Mouse (Mus musculus) monocyte, adult 5-6 weeks (primary cell): ENCODE measurements around the gene Otogl. TPM values are rescaled to one million over a fixed set of nuclear protein-coding genes. Genes with fewer than 3 reads are reported as not detected.
"Not testable (repeated sequence)": the region's sequence is repeated elsewhere in the genome, so short reads cannot be mapped to it uniquely, and the experiment has no call there.

Source experiments
- ATAC-seq: fragments of 153-309, 156-312 bp; replicated peaks from 2 replicates; pipeline ENCODE4 v1.8.0; 2017; ENCODE audit warnings: mild to moderate bottlenecking; ENCODE audit not compliant: low TSS enrichment, insufficient number of reproducible peaks, severe bottlenecking, poor library complexity, low FRiP score
- total RNA-seq: library from RNA; stranded (forward); fragments of 200-1000, 200-491, 200-594 nt; gene quantifications from 3 replicates; pipeline ENCODE4 v1.2.3, GENCODE M21; 2017

Otogl gene
- total RNA-seq, 1 experiment from 2014 or later, result not detected

DNA sequence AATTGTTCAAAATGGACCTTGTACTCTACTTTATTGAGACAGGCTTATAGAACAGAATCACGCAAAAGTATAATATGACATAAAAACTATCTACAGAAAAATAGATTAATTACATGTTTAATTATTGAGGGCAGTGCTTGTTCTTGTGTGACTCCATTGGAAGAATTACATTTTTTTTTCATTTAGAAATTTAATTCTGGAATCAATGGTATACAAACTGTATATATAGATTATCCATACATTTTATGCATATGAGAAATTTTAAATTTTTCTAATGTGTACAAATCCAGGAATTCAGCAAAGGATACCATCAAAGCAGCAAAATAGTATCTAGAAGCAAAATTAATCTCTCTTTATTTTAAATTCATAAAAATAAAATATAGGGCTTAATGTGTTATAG, 67.0 kb downstream of the Otogl start:
- ATAC-seq, result no peak

DNA sequence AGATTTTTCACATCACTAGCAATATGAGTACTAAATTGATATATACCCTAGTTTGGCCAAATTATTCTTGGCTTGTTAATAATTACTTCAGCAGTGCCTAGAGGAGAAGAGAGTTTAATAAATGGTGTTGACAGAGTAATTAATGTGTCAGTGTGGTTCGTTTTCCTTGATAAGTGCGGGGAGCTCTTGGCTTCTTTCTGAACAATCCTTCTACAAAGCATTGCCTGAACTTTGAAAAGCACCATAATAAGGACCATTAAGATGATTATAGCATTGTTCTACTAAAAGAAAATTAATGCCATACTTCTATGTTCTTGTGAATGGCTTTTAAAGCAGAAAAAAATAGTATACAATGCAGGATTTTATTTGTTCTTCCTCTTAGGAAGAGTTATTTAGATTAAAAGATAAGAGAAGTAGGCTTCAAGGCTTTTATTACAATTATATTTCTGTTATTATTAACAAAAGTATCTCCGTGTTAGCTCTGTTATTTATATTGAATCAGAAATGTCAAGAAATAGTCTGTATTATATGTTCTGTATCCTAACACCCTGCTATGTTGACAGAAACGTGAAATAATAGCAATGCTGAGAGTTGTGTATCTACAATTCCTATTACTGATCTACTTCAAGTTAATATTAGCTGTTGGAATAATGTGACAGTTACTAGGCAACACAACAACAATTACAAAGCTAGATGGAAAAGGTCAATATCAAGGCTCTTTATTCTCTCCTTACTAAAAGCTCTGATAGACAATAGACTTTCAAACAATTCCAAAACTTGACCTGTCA, 77.3 kb downstream of the Otogl start:
- ATAC-seq, result no peak

DNA sequence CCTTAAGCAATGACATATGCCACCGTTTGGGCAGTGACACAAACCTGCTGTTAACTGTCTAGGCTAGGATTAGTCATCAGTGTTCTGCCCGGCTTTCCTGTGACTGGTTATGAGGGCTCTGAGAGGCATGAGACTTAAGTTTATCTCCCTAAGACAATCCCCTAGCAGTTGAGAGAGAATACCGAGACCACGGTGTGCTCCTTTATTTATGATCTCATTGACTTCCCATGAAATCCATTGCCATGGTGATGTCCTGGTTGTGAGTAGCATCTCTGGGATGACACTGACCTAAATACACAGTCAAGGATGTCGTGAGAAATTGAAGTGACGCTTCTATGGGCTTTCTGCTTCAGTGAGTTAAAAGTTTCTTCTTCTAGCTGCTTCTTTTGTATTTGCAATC, 82.8 kb downstream of the Otogl start:
- no peak for ATAC-seq

DNA sequence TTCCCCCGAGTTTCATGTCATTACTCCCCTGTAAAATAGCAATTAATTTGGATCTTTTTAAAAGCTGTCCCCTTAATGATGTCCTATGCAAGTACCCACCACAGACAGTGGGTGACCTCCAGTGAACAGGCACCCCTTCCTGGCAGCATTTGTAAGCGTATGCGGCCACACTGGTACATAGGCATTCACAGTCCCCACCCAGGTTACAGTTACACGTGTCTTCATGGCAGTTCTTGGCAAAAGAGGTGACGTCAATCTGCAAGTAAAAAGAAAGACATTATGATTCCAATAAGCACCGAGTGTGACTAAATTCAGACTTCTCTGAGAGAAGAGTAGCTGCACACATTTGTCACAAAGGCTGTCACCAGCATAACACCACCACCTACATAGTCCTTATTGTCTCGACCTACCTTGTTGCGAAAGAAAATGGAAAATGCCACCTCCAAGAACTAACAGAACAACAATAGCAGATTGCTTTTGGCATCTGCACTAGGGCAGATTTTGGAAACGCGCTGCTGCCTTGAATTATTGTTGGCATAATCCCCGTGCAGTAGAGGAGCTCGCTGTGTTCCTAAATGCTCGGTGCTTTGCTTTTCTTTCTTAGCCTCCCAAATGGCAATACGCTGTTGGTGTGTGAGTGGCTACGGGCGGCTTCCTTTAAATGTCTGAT, 98.0 kb downstream of the Otogl start:
- no peak for ATAC-seq

DNA sequence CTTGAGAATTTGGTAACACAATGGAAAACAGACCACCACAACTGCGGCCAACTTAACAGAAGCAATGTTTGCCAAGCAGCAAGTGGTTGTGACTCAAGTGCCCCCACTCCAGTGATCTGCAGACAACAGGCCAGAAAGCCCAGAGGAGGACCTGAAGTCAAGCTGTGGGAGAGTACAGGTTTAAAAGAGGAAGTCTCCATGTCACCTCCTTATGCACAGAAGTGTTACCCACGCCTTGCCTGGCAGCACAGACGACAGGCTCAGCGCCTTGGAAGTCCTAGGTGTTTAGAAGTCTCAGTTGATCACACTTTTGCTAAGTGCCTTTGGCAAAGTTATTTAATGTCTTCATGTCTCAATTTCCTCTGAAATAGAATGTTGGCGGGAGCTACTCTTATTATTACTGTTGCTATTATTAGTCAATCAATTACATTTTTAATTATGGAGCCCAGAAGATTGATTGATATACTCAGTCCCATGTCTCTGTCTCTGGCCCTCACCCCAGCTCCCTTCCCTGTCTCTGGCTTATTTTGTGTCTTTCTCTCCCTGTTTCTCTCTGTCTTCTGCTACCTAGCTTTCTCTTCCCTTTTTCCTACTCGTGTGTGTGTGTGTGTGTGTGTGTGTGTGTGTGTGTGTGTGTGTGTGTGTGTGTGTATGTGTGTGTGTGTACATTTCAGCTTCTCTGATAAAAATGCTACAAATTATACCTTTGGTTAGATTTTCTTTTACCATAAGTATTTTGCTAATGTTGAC, 101.1 kb downstream of the Otogl start:
- no peak for ATAC-seq

DNA sequence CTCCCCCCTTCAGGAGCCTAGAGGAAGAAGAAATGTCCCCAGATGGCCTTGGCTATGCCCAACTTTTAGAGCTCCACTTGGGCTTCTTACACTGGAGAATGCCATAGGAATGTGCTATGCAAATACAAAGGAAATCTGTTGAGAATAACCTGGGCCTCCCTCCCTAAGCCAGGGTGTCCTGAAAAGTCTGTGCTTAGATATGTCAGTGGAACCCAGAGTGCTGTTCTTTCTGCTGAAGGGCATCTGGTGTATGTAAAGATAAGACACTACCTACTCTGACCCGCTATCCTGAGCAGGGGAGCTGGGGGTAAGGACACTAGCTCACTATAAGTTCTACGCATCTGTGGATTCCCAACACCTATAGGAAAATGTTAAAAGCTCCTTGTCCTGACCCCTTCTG, 106.7 kb downstream of the Otogl start:
- no peak for ATAC-seq

DNA sequence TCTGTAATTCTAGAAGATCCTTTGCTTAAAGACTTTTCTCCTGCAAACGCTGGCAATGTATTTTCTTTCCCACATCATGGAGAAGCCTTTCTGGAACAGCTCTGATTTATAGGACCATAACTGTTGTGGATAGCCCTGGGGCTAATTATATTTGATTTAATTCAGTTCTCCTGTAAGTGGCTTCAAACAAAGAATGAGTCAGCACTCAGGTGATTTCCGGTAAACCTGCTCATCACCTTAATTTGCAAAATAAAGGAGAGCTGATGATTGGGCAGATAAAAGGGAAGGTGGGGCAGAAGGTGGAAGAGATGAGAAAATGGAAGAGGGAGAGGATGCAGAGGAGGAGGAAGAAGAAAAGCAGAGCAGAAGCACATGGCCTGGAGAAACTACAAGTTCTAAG, 107.6 kb downstream of the Otogl start:
- ATAC-seq, result not testable (repeated sequence)

DNA sequence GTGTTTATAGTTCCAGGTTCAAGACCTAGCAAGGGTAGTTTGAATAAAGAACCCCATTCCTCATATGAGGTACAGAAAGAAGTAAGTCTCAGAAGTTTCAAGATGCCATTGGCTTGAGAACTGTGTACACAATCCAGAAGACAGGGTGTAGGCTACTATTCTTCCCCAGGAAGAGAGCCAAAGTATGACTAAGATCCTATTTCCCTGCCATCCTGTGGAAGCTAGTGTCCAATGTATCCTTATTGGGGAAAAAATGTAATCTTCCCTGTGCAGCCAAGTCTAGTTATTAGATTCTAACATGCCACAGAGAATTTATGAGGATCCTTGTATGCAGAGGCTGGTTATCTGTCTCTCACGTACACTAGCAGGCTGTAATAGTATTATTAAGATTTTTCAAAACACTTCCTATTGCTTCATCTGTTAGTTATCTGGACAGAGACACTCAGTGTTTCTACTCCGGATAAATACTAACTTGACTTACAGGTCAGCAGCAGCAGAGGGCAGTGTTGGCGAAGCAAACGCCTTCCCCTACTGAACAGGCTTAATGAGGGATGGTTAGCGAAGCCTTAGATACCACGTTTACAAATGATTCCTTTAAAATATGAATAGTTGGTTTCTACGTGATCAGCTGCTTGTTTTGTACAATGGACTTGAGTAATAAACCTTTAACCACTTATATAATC, 112.1 kb downstream of the Otogl start:
- peak; percentile 53; the same call in 1 of the 2 replicates for ATAC-seq

DNA sequence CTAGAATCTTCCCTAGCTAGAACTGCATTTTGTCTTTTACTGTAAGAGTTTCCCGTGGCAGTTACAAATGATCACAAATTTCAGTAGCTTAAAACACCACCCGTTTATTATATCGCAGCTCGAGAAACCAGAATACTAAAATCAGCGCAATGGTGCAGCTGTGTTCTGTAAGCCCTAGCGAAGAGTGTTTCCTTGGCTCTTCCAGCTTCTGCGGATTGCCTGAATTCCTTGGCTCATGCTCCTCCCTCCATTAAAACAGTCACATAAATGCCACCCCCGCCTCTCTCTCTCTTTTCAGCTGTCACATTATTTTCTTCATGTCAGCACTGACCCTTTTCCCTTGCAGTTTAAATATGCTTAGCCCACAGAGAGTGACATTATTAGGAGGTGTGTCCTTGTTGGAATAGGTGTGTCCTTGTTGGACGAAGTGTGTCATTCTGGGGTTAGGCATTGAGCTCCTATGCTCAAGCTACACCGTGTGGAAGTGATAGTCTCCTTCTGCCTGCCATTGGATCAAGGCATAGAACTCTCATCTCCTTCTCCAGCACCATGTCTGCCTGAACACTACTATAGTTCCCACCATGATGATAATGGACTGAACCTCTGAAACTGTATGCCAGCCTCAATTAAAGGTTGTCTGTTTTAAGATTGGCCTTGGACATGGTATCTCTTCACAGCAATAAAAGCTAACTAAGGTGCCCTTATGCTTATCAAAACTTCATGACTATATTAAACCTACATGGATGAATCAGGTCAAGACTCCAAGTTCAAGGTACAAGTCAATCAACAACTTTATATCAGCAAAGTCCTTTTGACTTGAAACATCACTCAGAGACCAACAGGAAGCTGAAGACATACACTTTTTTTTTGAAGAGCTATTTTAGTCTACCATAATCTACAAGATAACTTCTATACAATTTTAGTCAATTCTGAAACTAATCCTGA, 116.8 kb downstream of the Otogl start:
- no peak for ATAC-seq

DNA sequence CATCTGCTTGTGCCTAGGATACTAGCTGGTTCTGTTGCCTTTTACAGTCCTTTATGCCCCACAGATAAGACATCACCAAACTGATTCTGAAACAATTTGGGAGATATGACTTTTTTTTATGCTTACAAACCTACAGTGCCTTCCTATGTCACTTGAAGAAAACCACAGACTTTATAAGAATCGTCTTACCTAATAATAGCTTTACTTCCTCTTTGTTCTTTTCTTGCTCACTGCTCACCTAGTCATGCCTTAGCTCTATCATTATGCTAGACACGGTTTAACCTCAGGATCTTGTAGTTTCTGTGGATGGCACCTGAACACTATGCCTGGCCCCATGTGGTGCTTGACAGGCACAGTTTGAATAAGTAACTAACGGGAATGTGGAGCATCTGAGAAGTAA, 119.4 kb downstream of the Otogl start:
- ATAC-seq, result no peak

DNA sequence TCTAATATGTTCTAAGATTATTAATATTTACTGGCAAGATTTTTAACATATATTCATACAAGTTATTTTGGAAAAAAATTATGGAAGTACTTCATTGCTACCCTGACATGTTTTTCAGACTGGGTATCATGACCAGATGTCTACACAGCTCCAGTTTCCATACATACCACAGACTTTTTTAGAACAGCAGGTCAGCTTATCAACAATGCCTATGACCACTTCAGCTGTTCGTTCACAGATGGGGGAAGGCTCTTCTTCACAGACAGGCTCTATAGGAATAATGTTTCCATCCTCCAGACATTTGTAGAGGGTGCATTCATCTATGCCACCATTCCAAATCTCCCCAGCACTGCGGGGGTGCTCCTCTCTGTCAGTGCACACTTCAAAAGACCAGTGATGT, 132.4 kb downstream of the Otogl start:
- ATAC-seq, result no peak

DNA sequence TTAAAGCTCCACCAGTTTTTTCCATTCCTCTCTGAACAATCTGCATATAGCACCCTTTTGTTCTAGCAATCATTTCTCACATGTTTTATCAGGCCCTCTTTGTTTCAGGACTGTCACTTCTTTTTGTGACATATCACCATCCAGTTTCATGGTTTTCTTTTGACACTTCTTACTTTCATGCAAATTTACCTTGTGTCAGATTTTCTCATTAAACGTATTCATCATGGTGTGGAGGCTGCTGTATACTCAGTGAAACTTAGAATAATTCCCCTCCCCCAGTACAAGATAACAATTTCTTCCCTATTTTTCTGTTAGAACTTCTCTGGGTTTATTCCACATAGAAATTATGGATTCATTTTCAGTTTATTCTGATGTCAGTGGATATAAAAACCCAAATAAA, 152.3 kb downstream of the Otogl start:
- ATAC-seq, result no peak

DNA sequence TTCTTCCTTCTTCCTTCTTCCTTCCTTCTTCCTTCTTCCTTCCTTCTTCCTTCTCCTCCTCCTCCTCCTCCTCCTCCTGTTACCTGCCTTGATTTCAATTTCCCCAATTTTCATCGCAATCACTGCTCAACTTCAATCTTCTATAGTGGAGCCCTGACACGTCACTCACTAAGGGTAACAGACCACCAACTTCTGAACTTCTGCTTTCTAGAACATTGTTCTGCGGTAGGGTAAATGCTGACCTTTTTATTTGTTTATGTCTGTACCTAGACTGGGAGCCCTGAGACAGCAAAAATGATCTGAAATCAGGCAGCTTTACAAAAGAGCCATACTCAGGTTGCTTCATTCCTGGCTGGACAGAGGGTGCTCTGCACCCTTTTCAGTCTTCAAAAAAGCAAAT, 158.5 kb downstream of the Otogl start:
- ATAC-seq, result no peak

DNA sequence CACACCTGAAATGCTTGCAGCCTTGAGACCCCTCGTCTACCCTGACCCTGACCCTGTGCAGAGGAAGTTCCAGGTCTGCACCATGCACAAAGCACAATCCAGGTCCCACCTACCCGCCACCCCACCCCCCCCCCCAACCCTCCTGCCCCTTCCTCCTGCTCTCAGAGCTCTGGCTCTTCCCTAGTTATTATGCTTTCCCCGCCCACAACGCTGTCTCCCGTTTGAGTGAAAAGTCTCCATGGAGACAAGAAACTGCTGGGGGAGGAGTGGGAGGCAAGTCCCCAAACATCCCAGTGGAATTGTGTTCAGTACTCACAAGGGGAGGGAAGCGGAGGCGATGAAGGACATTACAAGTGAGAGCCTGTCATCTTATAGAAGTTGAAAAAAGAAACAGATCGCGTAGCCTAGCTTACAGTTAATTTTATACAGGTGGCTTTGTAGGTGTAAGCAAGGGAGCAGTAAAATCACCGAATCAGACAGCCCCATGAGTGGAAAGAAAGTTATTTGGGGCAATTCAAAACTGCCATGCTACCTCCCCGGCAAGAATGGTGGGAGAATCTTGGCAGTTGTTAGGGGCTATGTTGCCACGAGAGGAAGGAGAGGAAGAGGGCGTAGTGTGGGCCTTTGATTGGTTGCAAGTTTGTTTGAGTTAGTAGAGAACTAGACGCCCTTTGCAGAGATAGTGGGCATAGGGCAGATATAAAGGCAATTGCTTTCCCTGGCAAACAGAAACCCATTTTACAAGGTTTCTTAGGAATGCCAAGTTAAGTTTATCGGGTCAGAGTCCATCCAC, 159.4 kb downstream of the Otogl start:
- ATAC-seq, result no peak

DNA sequence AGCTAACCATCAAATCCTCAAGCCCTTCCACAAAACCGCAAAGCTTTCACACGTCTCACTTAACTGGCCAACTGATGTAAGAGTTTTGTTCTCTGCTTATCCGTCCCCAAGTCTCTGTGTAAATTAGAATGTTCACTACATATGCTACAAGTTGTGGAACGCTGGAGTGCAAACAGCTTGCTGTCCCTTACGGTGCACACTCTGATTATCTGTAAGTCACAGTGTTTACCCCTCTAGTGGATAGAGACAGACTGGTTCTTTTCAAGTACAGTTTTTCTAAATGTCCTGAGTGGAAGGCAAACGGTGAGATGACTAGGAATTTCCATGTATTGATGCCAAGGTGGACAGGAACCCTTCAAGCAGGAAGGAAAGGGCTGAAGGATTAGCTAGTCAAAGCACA, 160.0 kb downstream of the Otogl start:
- ATAC-seq, result no peak

DNA sequence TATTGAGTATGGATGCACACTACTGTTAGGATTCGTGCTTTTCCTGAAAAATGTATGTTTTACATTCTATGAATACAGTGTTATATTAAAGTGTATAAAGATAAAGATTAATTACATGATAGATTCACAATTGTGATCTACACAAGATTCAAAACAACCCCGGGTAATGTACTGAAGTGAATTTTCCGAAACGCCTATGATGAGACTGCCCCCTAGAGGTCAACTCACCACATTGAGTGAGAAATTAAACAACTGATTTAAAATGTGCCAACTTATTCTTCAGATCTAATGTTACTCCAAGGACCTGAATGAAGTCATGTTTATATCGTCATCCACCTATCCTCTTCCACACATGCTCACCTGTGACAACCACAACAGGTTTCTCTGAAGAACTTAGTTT, 164.4 kb downstream of the Otogl start:
- no peak for ATAC-seq

DNA sequence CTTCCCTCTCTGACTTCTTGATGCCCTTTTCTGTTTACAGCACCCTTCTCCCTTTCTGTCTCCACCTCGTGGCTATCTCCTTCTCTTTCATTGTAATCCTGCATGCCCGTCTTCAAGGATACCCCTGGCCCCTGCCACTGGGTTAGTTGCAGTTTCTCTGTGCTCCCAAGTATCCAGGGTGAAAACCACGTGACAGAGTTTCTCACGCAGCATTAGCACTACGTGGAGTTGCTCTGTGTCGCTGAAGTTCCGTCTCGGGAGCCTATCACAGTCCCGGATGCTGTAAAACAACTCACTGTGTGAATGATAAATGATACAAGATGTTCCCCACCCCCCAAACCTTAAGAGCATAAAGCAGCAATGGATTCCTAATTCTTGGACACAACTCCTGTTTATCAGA, 165.2 kb downstream of the Otogl start:
- no peak for ATAC-seq
